Mouse (Mus musculus) myocyte (in vitro differentiated cells): ENCODE data around the gene Gdf7. TPM values are rescaled to one million over a fixed set of nuclear protein-coding genes. Genes with fewer than 3 reads are reported as not detected.

Source experiments
- H3K27me3 ChIP-seq: one replicate; pipeline ENCODE4 v1.6.1; 2011; ENCODE audit not compliant: control insufficient read depth, insufficient read depth, insufficient read length
- H3K36me3 ChIP-seq: one replicate; pipeline ENCODE4 v1.6.1; 2011; ENCODE audit not compliant: control insufficient read depth, insufficient read depth
- H3K4me2 ChIP-seq: one replicate; pipeline ENCODE4 v1.6.1; 2011; ENCODE audit warnings: low read depth, control low read depth
- H3K4me3 ChIP-seq: one replicate; pipeline ENCODE4 v1.5.1; 2011; ENCODE audit warnings: mild to moderate bottlenecking, control low read depth, moderate library complexity
- H3K79me2 ChIP-seq: one replicate; pipeline ENCODE4 v1.6.1; 2011; ENCODE audit not compliant: control insufficient read depth, insufficient read depth
- H3ac ChIP-seq: one replicate; pipeline ENCODE4 v1.6.1; 2011; ENCODE audit not compliant: control insufficient read depth, insufficient read length
- CEBPB ChIP-seq: IDR thresholded peaks from 2 replicates; pipeline ENCODE4 v1.6.1; 2011; ENCODE audit warnings: mild to moderate bottlenecking, moderate library complexity; ENCODE audit not compliant: poor library complexity, insufficient read depth, severe bottlenecking
- E2F4 ChIP-seq: IDR thresholded peaks from one replicate; pipeline ENCODE4 v1.6.1; 2011; ENCODE audit warnings: mild to moderate bottlenecking, control low read depth, moderate library complexity; ENCODE audit not compliant: insufficient read depth
- MAX ChIP-seq: IDR thresholded peaks from one replicate; pipeline ENCODE4 v1.6.1; 2011; ENCODE audit warnings: low read depth, mild to moderate bottlenecking, control low read depth
- MYOD1 ChIP-seq, 3 experiments: IDR thresholded peaks; one replicate each; pipeline ENCODE4 v1.6.1; 2011; ENCODE audit warnings: control low read depth in 2 of 3, low read depth in 2 of 3, mild to moderate bottlenecking in 2 of 3, moderate library complexity in 1 of 3; ENCODE audit not compliant: insufficient read length in 2 of 3, control insufficient read depth in 1 of 3
- MYOG ChIP-seq, 3 experiments: IDR thresholded peaks; one replicate each; pipeline ENCODE4 v1.6.1; 2011; ENCODE audit warnings: control low read depth in 2 of 3, low read depth in 2 of 3, mild to moderate bottlenecking in 2 of 3; ENCODE audit not compliant: insufficient read length in 2 of 3, control insufficient read depth in 1 of 3, insufficient read depth in 1 of 3
- POLR2A ChIP-seq: IDR thresholded peaks from one replicate; pipeline ENCODE4 v1.6.1; 2011; ENCODE audit warnings: low read depth, mild to moderate bottlenecking, control low read depth, moderate library complexity; ENCODE audit not compliant: insufficient read length
- POLR2AphosphoS2 ChIP-seq: IDR thresholded peaks from one replicate; pipeline ENCODE4 v1.6.1; 2011; ENCODE audit warnings: low read depth, control low read depth; ENCODE audit not compliant: insufficient read length
- REST ChIP-seq: IDR thresholded peaks from one replicate; pipeline ENCODE4 v1.6.1; 2011; ENCODE audit warnings: mild to moderate bottlenecking, control low read depth, moderate library complexity; ENCODE audit not compliant: insufficient read depth, insufficient read length
- SRF ChIP-seq: IDR thresholded peaks from one replicate; pipeline ENCODE4 v1.6.1; 2011; ENCODE audit warnings: low read depth; ENCODE audit not compliant: control insufficient read depth, insufficient read length
- TCF12 ChIP-seq: IDR thresholded peaks from one replicate; pipeline ENCODE4 v1.6.1; 2011; ENCODE audit warnings: mild to moderate bottlenecking, control low read depth; ENCODE audit not compliant: poor library complexity, insufficient read depth, severe bottlenecking
- TCF3 ChIP-seq: IDR thresholded peaks from one replicate; pipeline ENCODE4 v1.6.1; 2011; ENCODE audit warnings: low read depth, control low read depth; ENCODE audit not compliant: insufficient read length
- USF1 ChIP-seq: IDR thresholded peaks from one replicate; pipeline ENCODE4 v1.6.1; 2011; ENCODE audit warnings: low read depth, mild to moderate bottlenecking, control low read depth, moderate library complexity
- polyA plus RNA-seq: library from polyadenylated mRNA; unstranded; fragments of >200 nt; fragmentation: generic; extraction: Trizol; gene quantifications from one replicate; pipeline ENCODE4 v1.2.1, GENCODE M21; 2012; ENCODE audit warnings: missing spikeins

The Gdf7 gene
- polyA plus RNA-seq, 1 experiment: 0.07 TPM

DNA sequence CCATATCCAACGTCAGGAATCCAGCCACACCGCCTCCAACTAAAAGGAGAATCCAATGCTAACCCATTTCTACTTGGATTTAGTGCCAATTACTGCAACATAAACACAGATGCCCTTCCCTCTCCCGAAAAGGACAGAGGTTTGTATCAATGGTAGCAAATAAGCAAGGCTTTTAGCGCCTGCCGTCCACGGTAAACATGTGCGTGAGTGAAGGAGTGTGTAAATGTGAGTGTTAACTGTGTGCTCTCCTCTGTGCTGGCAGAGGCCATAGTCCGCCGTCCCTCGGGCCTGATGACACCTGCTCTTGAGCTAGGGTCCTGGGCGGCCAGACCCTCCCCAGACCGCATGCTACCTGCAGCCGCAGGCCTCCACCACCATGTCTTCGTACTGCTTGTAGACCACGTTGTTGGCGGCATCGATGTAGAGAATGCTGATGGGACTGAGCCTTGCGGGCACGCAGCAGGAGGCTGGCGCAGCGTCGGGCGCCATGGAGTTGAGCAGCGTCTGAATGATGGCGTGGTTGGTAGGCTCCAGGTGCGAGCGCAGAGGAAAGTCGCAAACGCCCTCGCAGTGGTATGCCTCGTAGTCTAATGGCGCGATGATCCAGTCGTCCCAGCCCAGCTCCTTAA, 4.1 kb downstream of the Gdf7 start:
- Histone ChIP-seq H3K36me3 (no peaks in the 10 kb centered on the region), H3K79me2 (no peaks in the 10 kb centered on the region), H3K4me3 (no peak overlapping the region), H3ac (no peak overlapping the region), H3K27me3 (no peaks in the 10 kb centered on the region), H3K4me2 (no peak overlapping the region)
- TF ChIP-seq POLR2AphosphoS2 (no peak), SRF (no peak), E2F4 (no peak), TCF12 (no peak), MAX (no peak)

DNA sequence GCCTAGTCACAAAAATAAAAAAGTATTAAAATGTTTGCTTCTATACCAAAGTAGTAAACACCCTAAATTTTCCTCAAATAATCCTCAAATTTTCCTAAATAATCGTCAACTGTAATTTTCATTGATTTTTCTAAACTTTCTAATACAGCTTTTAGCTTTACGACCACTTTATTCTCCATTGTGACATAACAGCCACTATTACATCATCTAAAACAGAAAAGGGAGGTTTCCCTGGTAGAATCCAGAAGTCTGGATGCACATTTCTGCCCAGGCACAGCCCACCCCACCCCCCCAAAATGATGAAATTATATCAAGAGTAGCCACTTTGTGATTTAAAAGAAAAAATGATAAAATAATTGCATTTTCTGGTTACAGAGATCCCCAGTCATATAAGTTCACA, 5.6 kb downstream of the Gdf7 start:
- Histone ChIP-seq H3K36me3 (no peaks in the 10 kb centered on the region), H3K79me2 (no peaks in the 10 kb centered on the region), H3K4me3 (no peak overlapping the region), H3K27me3 (no peaks in the 10 kb centered on the region), H3K4me2 (peak overlapping the region; percentile 75), H3ac (no peak overlapping the region)
- TF ChIP-seq REST (no peak), CEBPB (peak; percentile 75), E2F4 (no peak)

DNA sequence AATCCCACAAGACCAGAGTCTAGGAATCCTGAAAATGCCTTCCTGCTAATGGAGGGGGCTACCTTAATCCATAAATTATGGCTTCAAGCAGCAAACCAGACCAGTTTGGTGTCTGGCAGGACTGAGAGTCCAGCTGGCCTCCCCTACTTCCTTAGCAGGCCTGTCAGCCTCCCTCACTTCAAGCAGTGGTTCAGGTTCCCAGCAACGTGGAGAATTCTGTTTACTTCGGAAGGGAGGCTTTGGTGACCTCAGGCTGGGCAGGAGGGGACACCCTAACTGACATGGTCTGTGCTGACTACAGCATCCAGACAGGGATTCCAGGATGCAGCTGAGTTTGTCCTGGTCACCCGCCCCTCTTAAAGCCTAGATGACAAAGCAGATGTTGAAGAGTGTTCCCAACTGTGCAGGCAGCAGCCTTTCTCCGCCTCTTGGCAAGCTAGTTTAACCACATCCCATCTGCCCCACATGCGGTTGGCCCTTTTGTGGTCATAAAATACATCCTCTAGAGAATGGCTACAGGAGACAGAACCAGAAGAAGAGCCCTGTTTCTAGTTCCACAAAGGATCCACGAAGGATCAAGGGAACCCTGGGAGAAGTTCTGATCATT, 6.3 kb downstream of the Gdf7 start:
- Histone ChIP-seq H3K27me3 (no peaks in the 10 kb centered on the region), H3K4me2 (peak overlapping the region; percentile 75)

DNA sequence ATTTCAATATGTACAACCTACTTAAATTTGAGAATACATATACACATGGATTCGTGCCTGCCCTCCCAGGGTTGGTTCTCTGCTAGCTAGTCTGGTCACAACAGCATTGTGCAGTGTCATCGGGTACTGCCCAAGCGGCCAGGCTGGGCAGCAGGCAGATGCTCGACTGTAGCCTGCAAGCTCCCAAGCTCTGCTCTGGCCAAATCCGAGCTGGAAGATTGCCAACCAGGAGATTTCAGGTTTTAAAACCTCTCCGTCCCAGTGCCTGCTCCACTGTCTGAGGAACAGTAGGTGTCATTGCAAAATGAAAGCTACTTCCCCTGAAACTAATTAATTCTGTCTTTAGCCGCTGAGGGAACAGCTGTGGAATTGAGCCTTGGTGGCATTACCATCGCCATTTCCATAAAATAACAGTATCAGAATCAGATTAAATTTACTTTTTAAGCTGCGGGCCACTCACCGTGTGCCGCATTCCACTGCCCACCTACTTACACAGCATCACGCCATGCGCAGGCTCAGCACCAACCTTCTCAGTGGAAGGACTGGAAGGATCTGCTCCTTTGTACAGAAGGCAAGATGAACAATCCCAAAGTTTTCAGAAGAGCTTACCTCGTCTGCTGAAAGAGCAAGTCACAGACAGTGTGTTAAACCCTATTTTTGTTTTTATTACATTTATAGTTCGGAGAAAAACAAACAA, 10.4 kb downstream of the Gdf7 start:
- H3ac ChIP-seq: no peak overlapping the region
- H3K4me2 ChIP-seq: no peak overlapping the region
- H3K27me3 ChIP-seq: no peaks in the 10 kb centered on the region
- no peaks in the 10 kb centered on the region for H3K36me3 ChIP-seq
- H3K4me3 ChIP-seq: no peak overlapping the region
- TF ChIP-seq MYOG (IDR thresholded peaks at IDR 0.05; ENCODE audit: control insufficient read depth in 1 of 3, insufficient read depth in 1 of 3, insufficient read length in 2 of 3, low read depth in 2 of 3): no peak
- no peak for TF ChIP-seq POLR2A
- no peak for TF ChIP-seq REST
- TF ChIP-seq E2F4: no peak
- TF ChIP-seq SRF: no peak
- no peak for TF ChIP-seq USF1
- no peak for TF ChIP-seq MAX
- no peak for TF ChIP-seq MYOD1 (IDR thresholded peaks at IDR 0.05; ENCODE audit: control insufficient read depth in 1 of 3, insufficient read length in 2 of 3, low read depth in 2 of 3)
- no peak for TF ChIP-seq POLR2AphosphoS2
- TF ChIP-seq CEBPB: no peak
- no peak for TF ChIP-seq TCF3
- TF ChIP-seq TCF12: no peak
- no peaks in the 10 kb centered on the region for H3K79me2 ChIP-seq

More for the DNA sequence above, 6.3 kb downstream of the Gdf7 start:
- Histone ChIP-seq H3K36me3 (no peaks in the 10 kb centered on the region), H3ac (no peak overlapping the region), H3K4me3 (no peak overlapping the region), H3K79me2 (no peaks in the 10 kb centered on the region)
- TF ChIP-seq CEBPB (no peak), TCF3 (no peak), TCF12 (peak; percentile 40), SRF (peak; percentile 4), POLR2A (peak; percentile 49), POLR2AphosphoS2 (no peak), USF1 (no peak), MYOD1 (IDR thresholded peaks at IDR 0.05; ENCODE audit: control insufficient read depth in 1 of 3, insufficient read length in 2 of 3, low read depth in 2 of 3) (peak in 2 of 3 experiments; percentile 71 to 73), REST (no peak), MYOG (IDR thresholded peaks at IDR 0.05; ENCODE audit: control insufficient read depth in 1 of 3, insufficient read depth in 1 of 3, insufficient read length in 2 of 3, low read depth in 2 of 3) (peak in 1 of 3 experiments; percentile 70), MAX (no peak), E2F4 (no peak)

DNA sequence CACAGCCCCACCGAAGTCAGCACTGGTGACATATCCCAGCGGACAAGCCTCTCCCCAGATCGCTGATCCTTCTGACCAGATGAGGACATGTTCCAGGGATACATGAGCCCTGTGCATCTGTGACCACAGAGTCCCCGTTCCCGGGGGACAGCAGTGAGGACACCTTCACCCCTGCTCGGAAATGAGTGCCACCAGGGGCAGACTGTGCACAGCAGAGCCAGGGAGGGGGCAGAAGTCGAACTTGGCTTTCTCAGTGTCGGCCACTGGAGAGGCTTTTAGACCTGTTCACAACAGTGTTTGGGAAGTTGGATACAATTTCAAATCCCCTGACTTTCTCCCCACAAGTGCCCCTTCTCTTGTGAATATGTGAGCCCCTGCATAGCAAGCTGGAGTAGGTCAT, 12.3 kb downstream of the Gdf7 start:
- no peaks in the 10 kb centered on the region for H3K36me3 ChIP-seq
- TF ChIP-seq POLR2AphosphoS2 (no peak), POLR2A (no peak), TCF3 (no peak)
- H3K79me2 ChIP-seq: no peaks in the 10 kb centered on the region
- H3K27me3 ChIP-seq: no peaks in the 10 kb centered on the region
- no peak overlapping the region for H3K4me2 ChIP-seq
- no peak overlapping the region for H3K4me3 ChIP-seq
- H3ac ChIP-seq: no peak overlapping the region
